Mouse (Mus musculus) spleen, postnatal 4 days (tissue): ENCODE measurements at regions not wholly inside any gene's neighbourhood (a gene's known extent, or its start where the extent isn't known, plus 50 kb on each side); places are given as distances from the start of the nearest gene placed in this dataset.

Experiments used
- DNase-seq, 2 experiments: peaks; one replicate each; pipeline ENCODE4 v3.0.0; 2022; ENCODE audit warnings: low spot score in 2 of 2

GRCm38 (mm10) chr2:45623056-45623455, 505.9 kb upstream of the Zeb2 start:
- DNase-seq, result no peak

GRCm38 (mm10) chr2:45608926-45609325, 491.7 kb upstream of the Zeb2 start:
- DNase-seq, result no peak

GRCm38 (mm10) chr2:45607393-45607792, 490.2 kb upstream of the Zeb2 start:
- DNase-seq, result no peak

GRCm38 (mm10) chr2:45601332-45601900, 484.2 kb upstream of the Zeb2 start:
- DNase-seq, result no peak

GRCm38 (mm10) chr2:45593765-45594164, 476.6 kb upstream of the Zeb2 start:
- no peak for DNase-seq

- DNase-seq, result no peak
Measured at GRCm38 (mm10) chr2:45590980-45591379, 473.8 kb upstream of the Zeb2 start.

GRCm38 (mm10) chr2:45588248-45588647, 471.1 kb upstream of the Zeb2 start:
- no peak for DNase-seq

- no peak for DNase-seq
Measured at GRCm38 (mm10) chr2:45586588-45587200, 469.5 kb upstream of the Zeb2 start.

- DNase-seq, result no peak
Measured at GRCm38 (mm10) chr2:45581549-45581925, 464.3 kb upstream of the Zeb2 start.

- no peak for DNase-seq
Measured at GRCm38 (mm10) chr2:45580838-45581548, 463.8 kb upstream of the Zeb2 start.

- DNase-seq, result no peak
Measured at GRCm38 (mm10) chr2:45572906-45573305, 455.7 kb upstream of the Zeb2 start.

- DNase-seq, result no peak
Measured at GRCm38 (mm10) chr2:45554707-45555106, 437.5 kb upstream of the Zeb2 start.

GRCm38 (mm10) chr2:45541394-45541793, 424.2 kb upstream of the Zeb2 start:
- DNase-seq, result no peak

- DNase-seq, result no peak
Measured at GRCm38 (mm10) chr2:45538950-45539349, 421.8 kb upstream of the Zeb2 start.

- no peak for DNase-seq
Measured at GRCm38 (mm10) chr2:45537722-45538121, 420.5 kb upstream of the Zeb2 start.

- DNase-seq, result no peak
Measured at GRCm38 (mm10) chr2:45534806-45535205, 417.6 kb upstream of the Zeb2 start.

GRCm38 (mm10) chr2:45522310-45522709, 405.1 kb upstream of the Zeb2 start:
- DNase-seq, result no peak

GRCm38 (mm10) chr2:45519550-45520152, 402.5 kb upstream of the Zeb2 start:
- no peak for DNase-seq

- DNase-seq, result no peak
Measured at GRCm38 (mm10) chr2:45514290-45515180, 397.3 kb upstream of the Zeb2 start.

- DNase-seq, result no peak
Measured at GRCm38 (mm10) chr2:45512852-45513251, 395.7 kb upstream of the Zeb2 start.

GRCm38 (mm10) chr2:45511791-45512190, 394.6 kb upstream of the Zeb2 start:
- no peak for DNase-seq

GRCm38 (mm10) chr2:45504468-45504867, 387.3 kb upstream of the Zeb2 start:
- no peak for DNase-seq
